Mouse (Mus musculus) cerebellum, adult 2 months (tissue): ENCODE measurements around the gene Gsx2.

Experiments used
- CTCF ChIP-seq: fragments of 200-500 bp; IDR thresholded peaks from 2 replicates; pipeline ENCODE4 v1.5.1; 2011; ENCODE audit warnings: low read depth, mild to moderate bottlenecking, control low read depth, low read length, moderate library complexity, borderline replicate concordance; ENCODE audit not compliant: insufficient read depth
- POLR2A ChIP-seq: fragments of 200-500 bp; IDR thresholded peaks from 2 replicates; pipeline ENCODE4 v1.6.1; 2011; ENCODE audit warnings: low read length, control low read depth, borderline replicate concordance; ENCODE audit not compliant: insufficient read depth

GRCm38 (mm10) chr5:75083061-75083460, 7.7 kb downstream of the Gsx2 start:
- TF ChIP-seq POLR2A (no peak), CTCF (no peak)
